Mouse (Mus musculus) adipose tissue, adult 10 weeks (tissue): Measurements from ENCODE around the gene Specc1. TPM values are rescaled to one million over a fixed set of nuclear protein-coding genes. Genes with fewer than 3 reads are reported as not detected.

Experiments
- polyA plus RNA-seq: library from polyadenylated mRNA; stranded (reverse); fragments of 350-450 nt; fragmentation: Illumina TruSeq; extraction: RNeasy Lipid Tissue Mini Kit (QIAGEN cat#74804); gene quantifications from one replicate; pipeline ENCODE4 v1.2.3, GENCODE M21; 2014; ENCODE audit warnings: low read depth, low replicate concordance

Specc1 gene
- 4.8 TPM for polyA plus RNA-seq

DNA sequence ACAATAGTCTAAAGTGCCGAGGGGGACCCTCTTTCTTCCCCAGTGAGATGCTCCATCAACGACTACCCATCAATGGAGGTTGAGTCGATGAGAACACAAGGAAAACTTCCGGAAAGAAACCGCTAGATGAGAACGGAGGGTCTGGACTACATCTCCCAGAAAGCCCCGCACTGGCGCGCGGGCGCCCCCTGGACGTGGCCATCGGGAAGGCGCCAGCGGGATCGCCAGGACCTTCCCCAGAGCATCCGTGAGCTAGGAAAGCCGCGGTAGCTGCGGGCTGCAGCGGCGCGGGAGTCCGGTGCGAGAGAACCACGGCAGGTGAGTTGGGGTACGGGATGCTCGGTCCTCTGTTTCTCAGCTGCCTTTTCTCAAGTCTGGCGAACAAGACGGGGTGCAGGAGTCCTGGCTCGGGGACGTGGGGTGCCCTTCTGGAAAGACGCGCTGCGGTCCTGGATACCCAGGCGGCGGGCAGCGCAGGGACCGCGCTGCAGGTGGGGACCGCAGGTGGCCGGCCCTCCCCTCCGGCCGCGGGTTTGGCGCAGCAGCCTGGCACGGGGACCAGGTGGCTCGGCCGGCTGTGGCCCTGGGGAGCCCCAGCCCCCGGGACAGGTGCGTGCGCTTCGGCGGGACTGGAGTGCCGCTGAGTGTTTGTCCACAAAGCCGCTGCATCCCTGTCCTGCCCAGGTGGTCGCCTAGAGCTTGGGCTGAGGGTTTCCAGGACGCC lies at the start of gene Specc1:
Gene Specc1 (plus strand): TSS at position 192 of the 724 bp plus-strand sequence.

DNA sequence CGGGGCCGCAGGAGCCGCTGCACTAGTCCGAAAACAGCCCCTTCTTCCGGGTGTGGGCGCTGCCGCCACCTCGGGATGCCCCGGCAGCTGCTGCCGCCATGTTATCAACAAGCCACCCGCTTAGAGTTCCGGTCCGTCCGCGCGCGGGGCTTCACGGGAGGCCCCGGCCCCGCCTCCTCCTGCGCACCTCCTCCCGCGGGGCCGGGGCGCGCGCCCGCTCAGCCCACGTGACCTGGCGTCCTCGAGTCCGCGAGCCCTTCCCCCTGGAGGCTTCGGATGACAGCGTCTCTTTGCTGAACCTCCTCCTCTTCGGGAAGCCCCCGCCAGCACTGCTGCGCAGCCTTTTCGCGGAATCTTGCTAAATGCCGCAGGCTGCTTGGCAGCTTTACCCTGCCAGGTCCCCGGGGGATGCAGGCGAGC lies 26.5 kb upstream of the Specc1 start, which contains the start of gene Akap10:
Gene Akap10 (minus strand): TSS at position 155 of the 420 bp plus-strand sequence.

DNA sequence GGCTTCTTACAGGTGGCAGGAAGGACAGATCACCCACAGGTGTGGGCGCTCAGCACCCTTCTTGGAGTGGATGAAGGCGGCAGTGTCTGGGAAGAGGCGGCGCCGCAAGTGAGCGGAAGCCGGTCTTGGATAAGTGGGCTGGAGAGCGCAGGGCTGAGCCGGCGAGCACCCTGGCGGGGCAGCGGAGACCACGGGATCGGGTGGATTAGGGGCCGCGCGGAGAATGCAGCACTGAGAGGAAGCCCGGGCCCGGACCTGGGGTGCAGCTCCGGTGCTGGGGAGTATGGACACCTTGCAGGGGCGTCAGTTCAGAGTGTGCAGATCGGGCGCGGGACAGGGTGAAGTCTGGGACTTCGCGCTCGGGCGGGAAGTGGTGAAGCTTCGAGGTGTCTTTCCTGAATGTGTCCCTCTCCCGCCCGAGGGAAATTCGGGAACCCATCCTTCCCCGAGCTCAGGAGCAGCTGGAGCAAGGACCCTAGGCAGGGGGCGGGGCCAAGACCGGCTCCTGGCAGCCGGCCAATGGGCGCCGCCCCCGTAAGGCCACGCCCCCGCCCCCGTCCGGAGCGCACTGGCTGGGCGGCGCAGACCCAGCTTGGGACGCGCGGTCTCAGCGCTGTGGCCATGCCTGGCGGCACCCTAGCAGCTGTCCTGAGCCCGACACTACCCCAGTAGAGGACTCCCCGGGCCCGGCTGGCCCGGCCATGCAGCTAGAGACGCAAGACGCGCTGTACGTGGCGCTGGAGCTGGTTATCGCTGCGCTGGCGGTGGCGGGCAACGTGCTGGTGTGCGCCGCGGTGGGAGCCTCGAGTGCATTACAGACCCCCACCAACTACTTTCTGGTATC lies 292.1 kb downstream of the Specc1 start, which contains the start of gene Adora2b:
Gene Adora2b (plus strand): TSS at position 584 of the 844 bp plus-strand sequence.

Other genes starting within 250 kb of the Specc1 start
- gene Slc5a10, start 235.9 kb upstream of the Specc1 start, polyA plus RNA-seq: not detected
- 29.1 TPM for gene Prpsap2, start 194.7 kb upstream of the Specc1 start, polyA plus RNA-seq
- gene Ulk2, start 101.7 kb upstream of the Specc1 start, polyA plus RNA-seq: 29.1 TPM
- gene Akap10, start 26.5 kb upstream of the Specc1 start, polyA plus RNA-seq: 13.1 TPM